Mouse (Mus musculus) stomach, postnatal 0 days (tissue): ENCODE measurements around the gene Pitpnm1.

Experiments used
- CTCF ChIP-seq: IDR thresholded peaks from 2 replicates; pipeline ENCODE4 v1.5.1; 2016; ENCODE audit warnings: antibody characterized with exemption, low read depth, mild to moderate bottlenecking, moderate library complexity
- EP300 ChIP-seq: optimal IDR thresholded peaks from 2 replicates; pipeline ENCODE3; 2016; ENCODE audit warnings: antibody characterized with exemption

GRCm38 (mm10) chr19:4096642-4097440 is 3.0 kb upstream of the Pitpnm1 start, which contains the start of gene Cdk2ap2:
- TF ChIP-seq CTCF = no peak
- no peak for TF ChIP-seq EP300
